Mouse (Mus musculus) skeletal muscle tissue, adult 2 months (tissue): ENCODE data around the gene Actl6a.
"Not testable (repeated sequence)": the region's sequence is repeated elsewhere in the genome, so short reads cannot be mapped to it uniquely, and the experiment has no call there.

Experiments used
- DNase-seq: peaks from one replicate; pipeline ENCODE4 v3.0.0-alpha.2; 2012; ENCODE audit warnings: low read depth, low spot score

The Actl6a gene

DNA sequence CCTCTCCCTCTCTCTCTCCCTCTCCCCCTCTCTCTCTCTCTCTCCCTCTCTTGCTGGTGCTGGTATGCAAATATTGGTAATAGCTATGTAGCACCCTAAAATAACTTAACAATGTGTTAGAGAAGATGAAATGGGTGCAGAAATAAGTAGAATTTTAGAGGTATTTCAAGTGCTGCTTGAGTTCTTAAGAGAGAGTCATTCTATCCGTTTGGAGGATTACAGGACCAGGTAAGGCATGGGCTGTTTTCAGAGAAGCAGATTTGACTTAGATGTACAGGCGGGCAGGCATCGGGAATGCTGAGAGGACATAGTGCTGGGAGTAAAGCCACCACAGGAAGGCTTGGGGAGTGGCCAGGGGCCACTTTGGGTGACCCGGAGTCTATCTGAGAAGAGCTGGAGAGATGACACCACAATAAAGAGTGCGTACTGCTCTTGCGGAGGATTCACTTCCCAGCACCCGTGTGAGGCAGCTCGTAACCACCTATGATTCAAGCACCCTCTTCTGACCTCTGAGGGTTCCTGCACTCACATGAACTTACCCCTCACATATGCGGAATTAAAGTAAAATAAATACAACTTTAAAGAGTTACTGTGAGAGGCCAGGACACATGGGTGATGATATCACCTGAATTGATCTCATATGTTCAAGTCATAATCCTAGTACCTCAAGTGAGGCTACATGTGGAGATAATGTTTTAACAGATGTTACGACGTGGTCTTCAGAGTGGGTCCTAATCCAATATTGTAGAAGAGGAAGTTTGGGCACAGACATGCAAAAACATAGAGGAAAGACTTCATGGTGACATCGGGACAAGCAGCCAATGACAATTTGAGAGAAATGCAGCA lies 11.1 kb upstream of the Actl6a start:
- DNase-seq = no peak

DNA sequence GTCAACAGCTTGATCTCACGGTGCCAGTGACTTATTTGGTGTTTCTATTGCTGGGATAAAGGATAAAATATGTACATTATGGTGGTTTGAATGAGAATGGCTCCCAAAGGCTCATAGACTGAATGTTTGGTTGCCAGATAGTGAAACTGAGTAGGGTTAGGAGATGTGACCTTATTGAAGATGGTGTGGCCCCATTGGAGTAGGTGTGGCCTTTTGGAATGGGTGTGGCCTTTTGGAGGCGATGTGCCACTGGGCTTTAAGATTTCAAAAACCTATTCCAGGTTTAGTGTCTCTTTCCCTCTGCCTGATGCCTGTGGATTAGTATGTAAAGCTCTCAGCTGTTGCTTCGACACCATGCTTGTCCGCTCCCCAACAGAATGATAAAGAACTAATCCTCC lies 10.5 kb upstream of the Actl6a start:
- DNase-seq = no peak

DNA sequence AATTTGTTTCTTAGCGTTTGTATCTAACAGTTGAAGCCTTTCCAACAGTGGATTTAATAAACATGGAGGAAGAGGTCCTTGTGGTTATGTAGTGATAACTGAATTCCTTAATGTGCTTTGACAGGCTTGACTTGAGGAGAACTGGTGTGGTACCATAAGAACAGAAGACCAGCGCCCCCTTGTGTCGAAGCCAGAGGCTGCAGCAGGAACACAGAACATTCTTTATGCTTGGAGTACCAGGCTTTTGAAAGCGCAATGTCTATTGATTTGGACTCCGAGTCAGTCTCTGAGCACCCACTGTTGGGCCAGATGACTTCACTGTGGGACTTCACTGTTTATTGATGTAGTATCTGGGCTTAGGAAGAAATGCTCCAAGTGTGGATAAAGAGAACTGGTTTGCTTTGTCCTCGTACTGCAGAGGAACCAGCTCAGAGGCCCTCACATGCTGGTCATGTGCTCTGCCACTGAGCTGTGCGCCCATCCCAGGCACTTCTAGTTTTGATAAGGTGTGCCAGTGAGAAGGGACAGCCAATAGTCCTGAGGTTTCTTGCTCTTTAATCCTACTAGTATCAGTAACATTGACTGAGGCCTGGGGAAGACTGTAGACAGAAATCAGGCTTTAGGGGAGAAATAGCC lies 7.8 kb upstream of the Actl6a start:
- DNase-seq = peak; percentile 70

DNA sequence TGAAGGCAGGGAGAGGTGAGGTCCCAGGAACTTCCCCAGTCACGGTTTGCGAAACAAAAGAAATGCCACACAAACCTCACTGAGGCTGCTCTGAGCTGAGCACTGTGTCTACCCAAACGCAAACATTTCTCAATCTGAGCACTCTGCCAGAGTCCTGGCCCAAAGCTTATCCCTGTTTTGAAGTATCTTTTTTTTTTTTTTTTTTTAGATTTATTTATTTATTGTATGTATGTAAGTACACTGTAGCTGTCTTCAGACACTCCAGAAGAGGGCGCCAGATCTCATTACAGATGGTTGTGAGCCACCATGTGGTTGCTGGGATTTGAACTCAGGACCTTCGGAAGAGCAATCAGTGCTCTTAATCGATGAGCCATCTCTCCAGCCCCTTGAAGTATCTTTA lies 2.1 kb upstream of the Actl6a start:
- DNase-seq = not testable (repeated sequence)

- not testable (repeated sequence) for DNase-seq
These were observed 1.5 kb upstream of the Actl6a start for GRCm38 (mm10) chr3:32704632-32705031.

GRCm38 (mm10) chr3:32708052-32708367 lies 1.9 kb downstream of the Actl6a start:
- no peak for DNase-seq

DNA sequence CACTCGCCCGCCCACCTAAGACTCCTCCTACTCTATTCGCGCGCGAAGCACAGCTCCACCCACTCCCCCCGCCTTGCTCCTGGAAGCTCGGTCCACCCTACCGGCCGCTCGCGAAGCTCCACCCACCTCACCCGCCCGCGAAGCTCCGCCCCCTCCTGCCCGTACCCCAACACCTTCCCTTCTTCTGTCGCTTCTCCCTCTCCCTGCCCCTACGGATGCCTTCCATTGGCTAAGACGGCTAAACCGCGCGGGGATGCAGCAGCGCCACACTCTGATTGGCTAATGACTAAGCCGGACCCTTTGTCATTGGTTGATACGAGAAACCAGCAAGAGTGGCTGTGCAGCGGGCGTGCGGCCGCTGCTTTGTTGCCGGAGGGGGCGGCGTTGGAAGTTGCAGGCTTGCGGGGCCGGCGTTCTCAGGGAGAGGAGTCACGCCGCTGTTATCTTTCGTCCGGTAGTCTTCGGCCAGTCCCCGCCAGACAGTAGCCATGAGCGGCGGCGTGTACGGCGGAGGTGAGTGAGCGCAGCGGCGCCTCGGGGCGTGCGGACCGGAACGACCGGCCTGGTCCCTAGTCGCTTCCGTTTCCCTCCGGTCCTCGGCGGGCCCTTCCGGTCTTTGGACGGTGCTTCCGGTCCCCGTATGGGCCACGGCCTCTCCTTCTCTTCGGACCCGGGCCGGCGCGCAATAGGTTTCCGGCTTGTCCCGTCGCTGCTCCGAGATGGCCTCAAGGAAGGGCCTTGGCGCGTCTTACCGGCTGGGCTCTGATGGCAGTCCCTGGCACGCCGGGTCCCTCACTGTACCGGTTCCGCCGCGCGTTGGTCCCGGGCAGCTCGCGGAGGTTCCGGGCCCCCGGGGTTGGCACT lies 2.5 kb downstream of the Actl6a start:
- peak; percentile 99 for DNase-seq

DNA sequence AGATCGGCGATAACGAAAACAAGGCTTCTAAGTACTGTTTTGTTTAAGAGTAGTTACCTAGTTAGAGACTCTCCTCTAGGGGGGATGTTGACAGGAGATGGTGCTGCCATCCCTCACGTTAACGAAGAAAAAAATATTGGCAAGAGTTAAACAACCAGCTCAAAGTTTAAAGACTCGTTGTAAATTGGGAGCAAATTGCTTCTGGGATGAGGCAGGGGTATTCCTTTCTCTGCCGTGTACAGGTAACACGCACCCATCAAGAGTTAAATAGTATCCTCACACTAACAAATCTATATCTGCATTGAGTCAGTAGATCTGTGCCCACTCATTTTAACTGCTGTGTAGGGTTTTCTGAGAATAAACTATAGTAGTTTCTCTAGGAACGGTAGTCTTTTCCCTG lies 3.3 kb downstream of the Actl6a start:
- no peak for DNase-seq

- no peak for DNase-seq
These were observed 7.6 kb downstream of the Actl6a start for GRCm38 (mm10) chr3:32713711-32714110.

GRCm38 (mm10) chr3:32717403-32717802 lies 11.3 kb downstream of the Actl6a start:
- DNase-seq = not testable (repeated sequence)

DNA sequence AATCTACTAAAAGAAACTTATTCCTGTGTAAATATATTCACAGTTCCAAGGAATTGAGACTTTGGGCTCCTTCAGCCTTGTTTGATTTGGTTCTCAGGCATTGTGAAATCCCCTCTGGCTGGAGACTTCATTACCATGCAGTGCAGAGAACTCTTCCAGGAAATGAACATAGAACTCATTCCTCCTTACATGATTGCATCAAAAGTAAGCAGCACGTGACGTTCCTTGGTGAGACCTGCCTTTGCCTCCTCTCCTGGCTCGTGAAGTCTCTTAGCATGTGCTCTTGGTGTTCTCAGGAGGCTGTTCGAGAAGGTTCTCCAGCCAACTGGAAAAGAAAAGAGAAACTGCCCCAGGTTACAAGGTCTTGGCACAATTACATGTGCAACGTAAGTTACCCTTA lies 12.2 kb downstream of the Actl6a start:
- DNase-seq = no peak

DNA sequence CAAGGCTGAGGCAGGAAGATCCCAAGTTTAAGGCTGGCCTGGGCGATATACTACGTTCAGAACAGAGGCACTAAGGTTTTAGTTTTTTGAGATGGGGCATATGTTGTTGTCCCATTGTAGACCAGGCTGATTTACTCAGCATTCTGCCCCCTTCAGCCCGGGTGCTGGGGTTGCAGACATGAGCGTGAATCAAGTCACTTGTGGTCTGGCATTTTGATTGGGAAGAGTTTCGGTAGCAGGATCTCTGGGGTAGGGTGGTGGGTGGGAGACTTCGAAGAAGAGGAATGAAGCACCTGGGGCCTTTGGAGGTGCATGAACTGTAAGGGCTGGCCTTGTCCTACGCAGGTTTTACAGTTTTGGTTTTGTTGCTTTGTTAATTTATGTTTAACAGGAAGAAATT lies 18.1 kb downstream of the Actl6a start:
- no peak for DNase-seq

GRCm38 (mm10) chr3:32725951-32726350 lies 19.9 kb downstream of the Actl6a start:
- DNase-seq = no peak

- DNase-seq = no peak
These were observed 21.8 kb downstream of the Actl6a start for GRCm38 (mm10) chr3:32727861-32728260.

GRCm38 (mm10) chr3:32736244-32737171 lies 30.4 kb downstream of the Actl6a start, which contains the start of gene Ndufb5:
Ndufb5 (plus strand) TSS chr3:32736990.
- peak; percentile 99 for DNase-seq

- no peak for DNase-seq
These were observed 31.1 kb downstream of the Actl6a start, which contains the start of gene Mrpl47 for GRCm38 (mm10) chr3:32737172-32737655. Mrpl47 (minus strand) TSS chr3:32737605.

GRCm38 (mm10) chr3:32738549-32738948 lies 32.5 kb downstream of the Actl6a start:
- peak; percentile 15 for DNase-seq

DNA sequence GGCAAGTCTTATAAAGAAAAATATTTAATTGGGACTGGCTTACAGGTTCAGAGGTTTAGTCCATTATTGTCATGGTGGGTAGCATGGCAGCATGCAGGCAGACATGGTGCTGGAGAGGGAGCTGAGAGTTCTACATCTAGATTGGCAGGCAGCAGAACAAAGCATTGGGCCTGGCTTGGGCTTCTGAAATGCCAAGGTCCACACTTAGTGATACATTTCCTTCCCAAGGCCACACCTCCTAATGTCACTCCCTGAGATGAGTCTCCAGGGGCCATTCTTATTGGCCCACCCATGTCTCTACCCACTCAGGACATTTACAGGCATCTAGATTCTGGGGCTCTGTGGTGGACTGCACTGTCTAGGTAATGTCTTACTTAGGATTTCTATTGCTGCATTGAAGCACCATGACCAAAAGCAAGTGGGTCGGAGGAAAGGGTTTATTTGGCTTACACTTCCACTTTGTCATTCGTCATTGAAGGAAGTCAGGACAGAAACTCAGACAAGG lies 36.2 kb downstream of the Actl6a start:
- no peak for DNase-seq

DNA sequence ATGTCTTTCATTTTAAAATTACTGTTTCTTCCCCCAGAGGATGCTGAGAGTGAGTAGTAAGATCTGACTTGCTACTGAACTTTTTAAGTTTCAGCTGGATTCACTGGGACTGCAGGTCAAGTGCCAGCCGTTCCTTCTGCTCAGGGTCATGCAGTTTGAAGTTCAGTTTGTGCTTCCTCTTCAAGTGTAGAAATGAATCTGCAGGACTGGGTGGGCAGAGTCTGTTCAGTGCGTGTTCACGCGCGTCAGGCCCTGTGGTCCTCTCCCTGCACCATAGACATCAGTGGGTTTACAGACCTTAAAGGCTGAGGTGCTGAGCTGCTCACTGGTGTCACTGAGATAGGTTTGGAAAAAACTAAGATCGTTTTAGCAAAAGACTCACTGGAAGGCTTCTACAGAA lies 38.9 kb downstream of the Actl6a start:
- no peak for DNase-seq

DNA sequence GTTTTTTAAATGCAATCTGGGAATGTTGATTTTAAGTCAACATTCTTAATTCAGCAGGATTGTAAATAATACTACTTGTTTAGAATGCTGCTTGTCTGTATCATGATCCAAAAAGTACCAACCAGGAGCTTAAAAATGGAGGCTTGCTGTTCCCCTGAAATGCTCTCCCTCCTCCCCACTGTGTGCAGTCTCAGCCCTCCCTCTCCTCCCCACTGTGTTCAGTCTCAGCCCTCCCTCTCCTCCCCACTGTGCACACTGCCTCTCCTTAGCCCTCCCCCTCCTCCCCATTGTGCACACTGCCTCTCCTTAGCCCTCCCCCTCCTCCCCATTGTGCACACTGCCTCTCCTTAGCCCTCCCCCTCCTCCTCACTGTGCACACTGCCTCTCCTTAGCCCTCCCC lies 39.3 kb downstream of the Actl6a start:
- not testable (repeated sequence) for DNase-seq

DNA sequence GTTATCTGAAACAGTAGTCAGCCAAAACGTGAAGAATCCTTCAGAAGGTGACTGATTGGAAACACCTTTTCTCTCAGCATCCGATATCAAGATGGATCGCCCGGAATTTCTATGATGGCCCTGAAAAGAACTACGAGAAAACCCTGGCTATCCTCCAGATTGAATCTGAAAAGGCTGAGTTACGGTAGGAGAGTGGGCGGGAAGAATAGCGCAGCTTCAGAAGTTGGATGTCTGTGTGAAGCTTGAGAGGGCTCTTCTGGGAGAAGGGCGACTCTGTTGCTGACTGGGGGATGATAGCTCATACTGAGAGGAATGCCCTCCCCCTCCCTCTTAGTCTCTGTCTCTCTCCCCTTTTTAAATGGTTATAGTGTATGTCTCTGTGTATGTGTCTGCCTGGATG lies 42.3 kb downstream of the Actl6a start:
- no peak for DNase-seq
